Mouse (Mus musculus): ENCODE results near the gene Cd47.

Gene Cd47

DNA sequence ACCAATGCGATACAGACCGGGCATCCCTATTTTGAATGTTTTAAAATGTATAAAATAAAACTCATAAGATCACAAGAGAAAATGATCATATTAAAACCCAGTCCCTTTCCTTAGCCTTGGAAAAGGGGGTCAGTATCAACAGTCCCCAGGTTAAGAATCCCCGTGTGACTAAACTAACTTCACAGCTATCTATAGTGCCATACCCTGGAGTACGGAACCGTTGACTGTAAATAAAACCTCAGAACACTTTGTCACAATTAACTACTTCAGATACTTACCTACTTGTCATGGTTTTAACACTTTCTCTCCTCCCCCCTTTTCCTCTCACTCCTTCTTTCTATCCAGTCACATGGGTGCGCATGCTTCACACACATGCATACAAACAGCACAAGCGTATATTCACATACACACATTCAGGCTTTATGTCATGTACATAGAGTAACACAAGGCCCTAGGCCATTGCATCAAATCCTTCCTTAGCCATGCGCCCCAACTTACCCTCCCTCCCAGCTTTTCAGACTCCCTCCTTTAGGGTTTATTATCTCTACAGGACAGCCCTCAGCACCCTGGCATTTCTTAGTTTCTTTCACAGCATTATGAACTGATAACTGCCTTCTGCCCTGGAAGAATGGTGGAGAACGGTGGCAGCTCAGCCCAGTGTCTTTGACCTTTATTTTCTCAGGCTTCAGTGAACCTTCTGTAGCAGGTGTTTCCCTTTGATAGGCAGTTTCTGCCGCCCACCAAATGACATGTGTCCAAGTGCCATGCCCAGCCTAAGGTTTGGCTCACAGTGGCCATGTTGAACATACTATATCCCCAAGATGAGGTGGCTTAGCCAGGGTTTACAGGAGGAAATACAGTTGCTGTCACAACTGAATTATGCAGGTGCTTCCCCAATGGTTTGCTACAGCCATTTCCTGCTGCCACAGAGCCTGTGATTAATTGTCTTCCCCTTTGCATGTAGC lies at the start of gene Cd47:
TSS of gene Cd47 (plus strand) at position 937 of the 965 bp plus-strand sequence.
- DNase-seq (ENCODE audit: low spot score) = no peak

GRCm38 (mm10) chr16:49752906-49753305 lies 47.4 kb upstream of the Cd47 start:
- no peak for DNase-seq (ENCODE audit: low spot score)

- DNase-seq (ENCODE audit: low spot score) = no peak
Measured at GRCm38 (mm10) chr16:49753318-49753717, 47.0 kb upstream of the Cd47 start.

GRCm38 (mm10) chr16:49760517-49761203 lies 39.7 kb upstream of the Cd47 start:
- no peak for DNase-seq (ENCODE audit: low spot score)

DNA sequence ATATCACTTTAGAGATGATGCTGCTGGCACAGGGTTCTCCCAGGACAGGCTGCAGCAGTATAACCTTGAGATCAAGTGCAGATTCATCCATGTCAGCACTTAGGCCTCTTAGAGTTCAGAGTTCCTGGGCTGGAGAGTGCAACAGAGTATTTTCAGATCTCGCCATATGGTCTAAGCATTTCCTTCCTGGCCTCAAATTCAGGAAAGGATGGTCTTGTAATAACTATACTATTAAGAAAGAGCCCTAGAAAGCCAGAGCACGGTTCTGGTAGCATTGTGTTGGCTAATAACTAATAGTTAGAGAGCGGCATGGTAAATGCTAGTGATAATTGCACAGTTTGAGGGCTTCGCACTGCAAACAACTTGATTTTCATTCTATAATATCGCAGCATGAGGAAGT lies 38.4 kb upstream of the Cd47 start:
- no peak for DNase-seq (ENCODE audit: low spot score)

- no peak for DNase-seq (ENCODE audit: low spot score)
Measured at GRCm38 (mm10) chr16:49766326-49766725, 34.0 kb upstream of the Cd47 start.

- DNase-seq (ENCODE audit: low spot score) = no peak
Measured at GRCm38 (mm10) chr16:49768491-49769031, 31.8 kb upstream of the Cd47 start.

DNA sequence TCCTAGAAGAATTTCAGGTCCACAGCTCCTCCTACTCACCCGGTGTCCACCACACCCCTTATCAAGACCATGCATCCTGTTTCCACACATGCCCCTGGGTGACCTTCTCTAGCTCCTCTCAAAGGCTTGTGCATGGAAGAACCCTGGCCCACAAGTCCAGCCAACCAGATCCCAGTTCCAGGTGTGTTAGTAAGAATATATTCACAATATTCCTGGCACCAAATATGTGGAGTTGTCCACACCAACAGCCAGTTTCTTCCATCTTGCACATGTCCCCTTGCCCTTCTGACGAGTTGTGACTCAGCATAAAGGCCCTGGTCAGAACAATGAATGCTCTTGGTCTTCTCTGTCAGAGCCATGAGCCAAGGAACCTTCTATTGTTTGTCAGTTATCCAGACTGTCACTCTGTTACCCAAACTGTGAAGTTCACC lies 30.5 kb upstream of the Cd47 start:
- no peak for DNase-seq (ENCODE audit: low spot score)

DNA sequence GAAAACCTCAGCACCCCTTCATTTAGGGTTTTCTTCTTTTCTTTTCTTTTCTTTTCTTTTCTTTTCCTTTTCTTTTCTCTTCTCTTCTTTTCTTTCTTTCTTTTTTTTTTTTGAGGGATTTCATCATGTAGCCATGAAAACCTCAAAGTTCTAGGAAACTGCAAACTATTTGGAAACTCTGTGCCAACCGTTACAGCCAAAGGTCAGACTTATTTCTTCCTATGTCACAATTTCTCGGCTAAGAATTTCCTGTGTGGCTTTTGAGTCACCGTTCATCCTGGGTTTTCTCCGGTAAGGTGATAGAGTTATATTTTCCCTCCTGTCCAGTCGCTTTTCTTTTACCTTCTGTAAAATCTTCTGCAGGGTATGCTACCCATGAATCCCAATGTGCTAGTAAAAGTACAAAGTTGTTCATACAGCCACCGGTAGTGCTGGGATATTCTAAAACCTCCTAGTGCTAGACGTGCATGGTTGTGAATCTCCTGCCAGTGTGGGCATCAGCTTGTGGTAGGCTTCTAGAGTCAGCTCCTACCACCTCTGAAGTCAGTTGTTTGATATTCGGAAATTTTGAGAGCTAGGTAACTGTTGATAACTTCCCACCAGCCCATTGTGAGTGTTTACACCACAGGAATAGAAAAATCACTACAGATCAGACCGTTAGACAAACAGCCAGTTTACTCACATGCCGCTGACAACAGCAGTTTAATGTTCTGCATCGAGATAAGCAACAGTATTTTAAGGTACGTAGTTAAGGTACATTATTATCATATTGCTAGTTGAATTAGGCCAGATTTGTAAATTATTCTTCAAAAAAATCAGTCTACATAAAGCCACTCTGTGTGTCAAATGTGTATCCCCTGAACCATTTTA lies 29.8 kb upstream of the Cd47 start:
- DNase-seq (ENCODE audit: low spot score) = no peak

DNA sequence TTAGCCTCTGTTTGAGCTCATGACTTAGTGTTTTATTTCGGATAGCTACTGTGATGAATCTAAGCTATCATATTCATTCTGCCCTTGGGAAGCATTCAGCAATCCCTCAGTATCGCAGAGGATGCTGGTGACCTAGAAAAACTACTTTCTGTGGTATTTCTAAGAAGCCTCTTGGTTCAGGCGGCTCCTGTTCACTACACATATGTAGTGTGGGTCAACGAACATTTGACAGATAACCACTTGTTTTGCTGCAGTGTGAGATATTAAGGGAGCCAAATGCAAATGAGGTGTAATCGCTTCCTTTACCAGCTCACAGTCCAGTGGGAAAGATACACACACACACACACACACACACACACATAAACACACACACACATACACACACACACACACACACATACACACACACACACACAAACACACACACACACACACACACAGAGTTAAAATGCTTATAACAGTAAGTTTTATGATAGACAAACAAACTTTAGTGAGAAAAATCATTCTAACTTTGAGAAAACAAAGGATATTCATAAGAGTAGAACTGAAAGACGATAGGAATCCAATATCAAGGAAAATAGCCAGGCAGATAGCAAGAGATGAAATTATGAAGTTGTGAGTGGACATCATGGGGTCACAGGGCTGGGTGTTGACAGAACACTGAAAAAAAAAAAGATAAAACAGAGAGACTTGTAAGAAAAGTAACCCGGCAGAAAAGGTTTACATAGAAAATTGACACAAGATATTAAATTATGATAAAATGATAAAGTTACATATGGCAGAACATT lies 28.5 kb upstream of the Cd47 start:
- no peak for DNase-seq (ENCODE audit: low spot score)

GRCm38 (mm10) chr16:49772576-49772975 lies 27.8 kb upstream of the Cd47 start:
- DNase-seq (ENCODE audit: low spot score) = no peak

DNA sequence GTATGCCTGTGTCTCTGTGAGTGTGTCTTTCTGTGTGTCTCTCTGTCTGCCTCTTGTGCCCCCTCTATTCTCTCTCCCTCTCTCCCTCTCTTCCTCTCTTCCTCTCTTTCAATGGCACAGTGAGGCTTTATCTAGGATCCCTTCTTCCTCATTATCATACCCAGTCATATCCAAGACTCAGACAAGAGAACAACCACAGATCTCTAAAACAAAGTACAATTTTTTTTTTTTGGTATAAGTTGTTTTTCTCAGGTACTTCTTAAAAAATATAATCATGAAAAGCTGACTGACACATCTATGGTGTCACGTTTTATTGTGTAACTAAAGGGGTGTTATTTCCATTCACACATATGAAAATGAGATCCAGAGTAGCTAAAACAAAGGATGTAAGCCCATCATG lies 27.3 kb upstream of the Cd47 start:
- DNase-seq (ENCODE audit: low spot score) = no peak

DNA sequence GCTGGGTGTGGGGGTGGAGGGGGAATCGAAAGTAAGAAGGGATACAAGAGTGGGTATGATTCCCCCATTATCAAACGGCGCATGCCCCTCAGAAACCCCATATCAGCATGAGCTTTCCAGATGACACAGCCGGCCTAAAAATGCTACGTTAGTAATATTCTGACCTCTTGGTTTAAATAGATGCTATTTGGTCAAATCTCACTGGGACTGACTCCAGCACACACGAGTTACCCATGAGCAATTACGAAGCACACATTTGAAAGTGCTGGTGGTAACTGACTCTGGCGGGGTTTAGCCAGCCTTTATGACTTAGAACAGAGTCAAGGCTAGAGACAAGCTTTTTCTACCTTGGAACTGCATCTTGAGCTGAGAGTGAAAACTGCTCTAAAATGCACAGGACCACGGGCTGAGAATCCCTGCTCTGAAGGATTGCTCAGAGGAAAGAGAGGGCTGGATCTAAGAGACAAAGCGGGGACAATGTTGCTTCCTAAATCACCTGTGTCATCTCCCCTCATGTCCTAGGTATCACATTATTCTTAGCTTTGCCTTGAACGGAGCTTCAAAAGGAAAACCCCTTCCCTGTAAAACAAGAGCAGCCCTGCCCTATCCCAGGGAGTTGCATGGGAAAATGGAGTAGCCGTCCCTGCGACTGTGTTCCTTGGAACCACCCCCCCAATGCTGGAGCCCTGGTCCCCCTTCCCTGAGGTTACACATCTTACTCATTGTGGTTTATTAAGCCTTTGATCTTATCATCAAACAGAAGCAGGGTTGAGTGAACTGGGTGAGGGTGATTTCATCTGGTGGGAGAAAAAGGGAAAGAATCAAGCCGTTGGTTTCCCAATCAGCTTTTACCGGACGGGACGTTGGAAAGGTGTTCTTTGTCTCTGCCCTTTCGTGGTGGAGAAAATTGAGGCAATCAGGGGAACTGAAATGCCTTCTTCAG lies 26.0 kb upstream of the Cd47 start:
- no peak for DNase-seq (ENCODE audit: low spot score)

- DNase-seq (ENCODE audit: low spot score) = no peak
Measured at GRCm38 (mm10) chr16:49775002-49775966, 25.0 kb upstream of the Cd47 start.

- DNase-seq (ENCODE audit: low spot score) = no peak
Measured at GRCm38 (mm10) chr16:49776981-49777380, 23.4 kb upstream of the Cd47 start.

DNA sequence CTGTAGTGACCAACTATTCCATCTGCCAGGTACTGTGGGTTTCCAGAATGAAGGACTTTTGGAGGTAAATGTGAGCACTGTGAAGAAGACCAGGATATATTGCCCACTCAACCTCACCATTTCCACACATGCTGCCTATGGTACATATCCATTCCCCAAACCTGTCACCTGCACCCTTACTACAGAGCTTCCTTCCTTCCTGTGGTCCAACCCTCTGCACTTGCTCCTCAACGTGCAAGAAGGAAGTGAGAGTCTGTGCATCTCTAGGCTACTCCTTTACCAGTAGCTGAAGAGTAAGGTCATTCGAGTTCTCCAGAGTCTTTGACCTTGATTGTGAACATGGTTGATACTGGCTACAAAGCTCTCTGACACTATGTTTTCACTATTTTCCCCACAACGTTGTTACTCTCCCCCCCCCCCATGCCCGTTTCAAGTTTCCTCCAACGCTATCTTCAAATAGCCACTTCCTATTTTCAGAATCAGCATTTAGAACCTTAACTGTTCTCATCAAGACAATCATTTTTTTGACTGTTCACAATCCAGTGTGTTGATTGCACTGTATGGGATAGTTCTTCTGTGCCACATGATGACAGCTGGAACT lies 18.7 kb upstream of the Cd47 start:
- no peak for DNase-seq (ENCODE audit: low spot score)

- DNase-seq (ENCODE audit: low spot score) = no peak
Measured at GRCm38 (mm10) chr16:49783369-49783768, 17.0 kb upstream of the Cd47 start.

- DNase-seq (ENCODE audit: low spot score) = no peak
Measured at GRCm38 (mm10) chr16:49786116-49786515, 14.2 kb upstream of the Cd47 start.

Measured in ovary, postnatal 10 days (tissue).